Mouse (Mus musculus): ENCODE results near the gene She.

The She gene

DNA sequence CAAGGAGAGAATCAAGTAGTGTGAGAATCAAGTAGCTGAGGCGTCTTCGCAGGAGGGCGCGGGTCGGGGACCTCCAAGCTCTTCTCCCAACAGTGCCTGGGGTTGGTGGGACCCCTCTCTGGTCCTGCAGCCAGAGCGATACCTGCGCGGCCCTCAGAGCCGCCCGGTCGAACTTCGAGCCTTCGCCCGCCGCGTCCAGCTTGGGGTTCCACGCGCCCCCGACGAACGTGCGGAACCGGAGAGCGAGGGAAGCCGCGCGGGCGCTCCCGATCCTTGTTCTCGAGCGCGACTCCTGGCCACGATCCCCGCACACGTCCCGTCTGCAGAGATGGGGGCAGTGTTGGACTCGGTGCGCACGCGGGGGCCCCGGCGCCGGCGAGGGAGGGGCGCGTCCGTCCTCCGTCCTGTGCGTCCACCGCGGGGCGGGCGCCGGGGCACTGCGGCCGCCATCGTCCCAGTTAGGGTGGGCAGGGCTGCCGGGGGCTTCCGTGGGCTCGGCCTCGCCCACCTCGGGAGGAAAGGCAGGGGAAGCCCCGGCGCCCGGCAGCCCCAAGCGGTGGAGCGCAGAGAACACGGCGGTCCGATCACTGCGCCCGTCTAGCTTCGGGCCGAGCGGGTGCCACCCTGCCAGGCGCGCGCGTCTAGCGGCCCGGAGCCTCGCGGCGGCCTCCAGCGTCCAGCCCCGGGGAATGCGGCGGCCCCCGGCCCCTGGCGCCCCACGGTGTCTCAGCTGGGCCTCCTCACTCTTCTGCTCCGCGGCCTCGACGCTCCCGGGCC lies at the start of gene She:
TSS of gene She (plus strand) at position 556 of the 777 bp plus-strand sequence.
- ChIA-PET CTCF (interaction anchor here in 3 of 4 experiments (0.6 to 1.9 kb wide), 13 partner anchors 9 to 133 kb away, joined by 3 to 11 read pairs (median 3); no protein-coding TSS in a partner anchor), POLR2A (interaction anchor here in 3 of 4 experiments (0.7 to 5.1 kb wide), 25 partner anchors 9 to 615 kb away, joined by 3 to 56 read pairs (median 4); partner anchors contain the start of gene Ube2q1 (in 1 of the 3))

DNA sequence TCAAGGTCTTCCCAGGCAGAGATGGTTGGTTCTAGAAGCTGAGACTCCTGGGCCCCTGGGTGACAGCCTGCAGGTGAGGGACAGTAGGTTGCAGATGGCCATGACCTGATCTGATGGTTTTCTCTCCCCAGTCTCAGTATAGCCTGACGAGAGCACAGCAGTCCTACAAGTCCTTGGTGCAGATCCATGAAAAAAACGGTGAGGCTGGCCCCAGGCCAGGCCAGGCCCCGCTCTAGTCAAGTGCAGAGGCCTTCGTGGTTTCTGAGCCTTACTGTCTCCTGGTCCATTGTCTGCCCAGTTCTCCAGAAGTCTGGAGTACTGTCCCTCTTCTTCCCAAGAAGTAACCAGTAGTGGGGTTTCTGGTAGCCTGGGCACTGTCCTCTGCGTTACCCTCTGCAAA lies 49.5 kb upstream of the She start:
- CTCF ChIA-PET = interaction anchor here in 3 of 4 experiments (0.6 kb wide), 3 partner anchors 9 to 373 kb away, joined by 3 read pairs; no protein-coding TSS in a partner anchor
- POLR2A ChIA-PET = interaction anchor here in 3 of 4 experiments (1.1 to 1.5 kb wide), 3 partner anchors 25 to 42 kb away, joined by 3 read pairs; no protein-coding TSS in a partner anchor

DNA sequence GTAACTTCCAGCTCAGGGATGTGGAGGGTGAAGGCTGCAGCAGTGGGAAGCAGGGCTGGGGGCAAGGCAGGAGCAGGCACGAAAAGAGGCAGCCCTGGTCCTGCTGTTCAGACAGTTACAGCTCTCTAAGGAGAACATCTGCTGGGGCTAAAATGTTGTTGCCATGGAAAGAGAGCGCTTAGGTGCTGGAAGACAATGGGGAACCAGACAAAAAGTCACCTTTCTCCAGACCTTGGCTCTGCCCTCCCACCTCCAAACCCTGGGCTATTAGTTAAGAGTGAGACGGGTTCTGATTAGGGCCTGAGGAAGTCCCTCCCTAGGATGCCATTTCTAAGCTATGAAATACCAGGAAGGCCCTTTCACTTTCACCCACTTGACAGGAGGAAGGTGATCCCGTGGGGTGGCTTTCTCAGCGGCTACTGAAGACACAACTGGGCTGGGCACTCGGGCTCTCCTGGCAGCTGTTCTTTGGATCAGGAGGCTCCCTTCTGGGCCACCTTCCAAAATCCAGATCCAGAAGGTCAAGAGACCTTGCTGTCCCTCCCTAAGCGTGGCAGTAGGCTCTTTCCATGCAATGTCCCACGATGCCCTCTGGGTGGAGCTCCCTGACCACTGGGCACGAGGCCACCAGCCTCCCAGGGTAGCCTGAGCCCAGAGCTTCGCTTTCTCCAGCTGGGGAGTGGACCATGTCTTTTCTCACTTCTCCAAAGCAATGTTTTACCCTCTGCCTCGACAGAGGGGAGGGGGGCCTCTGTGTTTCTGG lies 46.0 kb upstream of the She start:
- ChIA-PET POLR2A (interaction anchor here (0.5 to 4.5 kb wide), 49 partner anchors 9 to 1346 kb away, joined by 3 to 41 read pairs (median 4); partner anchors contain the start of genes Ube2q1 (in 2 of the 4), Atp8b2 (in 1 of the 4), Kcnn3 (in 1 of the 4) and She (in 1 of the 4)), CTCF (interaction anchor here (0.5 to 2.3 kb wide), 48 partner anchors 8 to 439 kb away, joined by 3 to 15 read pairs (median 4); partner anchors contain the start of gene Ube2q1 (in 2 of the 4))

DNA sequence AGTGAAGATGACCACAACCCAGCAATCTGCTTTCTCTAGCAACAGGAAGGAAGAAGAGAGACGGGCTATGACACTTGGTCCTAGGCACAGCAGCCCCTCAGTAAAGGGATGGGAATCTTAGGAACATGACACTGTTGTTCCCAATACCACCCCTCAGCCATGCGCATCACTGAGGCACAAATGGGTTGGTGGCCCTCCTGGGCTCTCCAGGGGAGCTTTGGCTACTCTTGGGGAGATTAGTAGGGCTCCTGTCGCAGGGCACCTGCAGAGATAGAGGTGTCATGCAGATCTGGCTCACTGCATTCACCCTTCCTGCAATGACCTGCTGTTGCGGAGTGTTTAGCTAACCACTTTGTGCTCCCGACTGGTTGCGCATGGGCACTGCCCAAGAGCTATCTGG lies 44.9 kb upstream of the She start:
- POLR2A ChIA-PET = interaction anchor here in 3 of 4 experiments (0.6 to 4.5 kb wide), 18 partner anchors 10 to 446 kb away, joined by 3 to 41 read pairs (median 4); partner anchors contain the start of genes Kcnn3 (in 1 of the 3), She (in 1 of the 3) and Ube2q1 (in 1 of the 3)
- CTCF ChIA-PET = interaction anchor here (0.5 to 2.3 kb wide), 13 partner anchors 14 to 767 kb away, joined by 3 to 15 read pairs (median 5); no protein-coding TSS in a partner anchor

DNA sequence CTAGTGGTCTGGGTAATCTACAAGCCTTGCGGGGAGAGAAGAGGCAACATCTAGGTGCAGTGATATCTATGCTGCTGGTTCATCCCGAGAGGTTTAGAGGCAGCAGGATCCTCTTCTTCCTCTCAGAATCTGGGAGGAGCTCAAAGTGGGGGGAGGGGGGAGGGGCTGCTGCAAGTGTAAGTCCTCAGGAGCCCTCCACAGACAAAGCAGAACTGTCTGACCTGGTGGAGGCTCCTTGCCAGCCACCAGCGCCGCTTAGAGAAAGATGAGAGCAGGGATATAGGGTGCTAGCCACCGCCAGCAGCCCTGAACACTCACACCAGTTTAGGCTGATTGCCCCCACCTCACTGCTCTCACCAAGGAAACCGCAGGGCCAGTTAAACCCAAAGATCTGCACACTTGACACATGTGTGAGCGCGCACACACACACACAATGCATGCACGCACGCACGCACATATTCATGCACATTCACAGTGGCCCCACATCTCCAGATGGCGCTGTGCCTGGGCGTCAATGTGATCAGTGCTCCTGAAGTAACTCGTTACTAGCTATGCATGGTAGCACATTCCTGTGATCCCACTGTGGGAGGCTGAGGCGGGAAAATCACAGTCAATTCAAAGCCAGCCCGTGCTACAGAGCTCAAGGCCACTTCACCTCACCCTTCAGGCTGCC lies 42.4 kb upstream of the She start:
- ChIA-PET POLR2A (interaction anchor here (0.6 to 3.9 kb wide), 47 partner anchors 10 to 325 kb away, joined by 3 to 48 read pairs (median 4); partner anchors contain the start of genes Ube2q1 (in 3 of the 4), Hax1 (in 1 of the 4) and Il6ra (in 1 of the 4)), CTCF (interaction anchor here (0.6 to 1.6 kb wide), 24 partner anchors 10 to 1394 kb away, joined by 3 to 9 read pairs (median 4); partner anchors contain the start of gene Chrnb2 (in 1 of the 4))

DNA sequence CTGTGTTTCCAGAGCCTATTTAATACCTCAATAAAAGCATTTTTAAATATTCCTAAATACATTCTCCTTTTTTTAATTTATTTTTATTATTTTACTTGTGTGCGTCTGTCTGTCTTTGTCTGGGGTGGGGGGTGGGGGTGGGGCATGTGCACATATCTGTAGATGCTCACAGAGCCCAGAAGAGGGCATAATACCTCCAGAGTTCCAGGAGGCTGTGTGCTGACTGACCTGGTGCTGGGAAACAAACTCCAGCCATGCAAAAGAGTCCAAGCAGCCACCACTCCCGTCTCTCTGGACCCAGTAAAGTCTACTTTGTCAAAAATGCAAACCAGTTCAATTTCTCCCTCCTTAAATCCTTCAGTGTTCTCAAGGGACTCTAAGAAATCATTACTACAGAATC lies 36.6 kb upstream of the She start:
- CTCF ChIA-PET = interaction anchor here in 3 of 4 experiments (0.5 to 2.1 kb wide), 9 partner anchors 9 to 594 kb away, joined by 3 to 12 read pairs (median 4); no protein-coding TSS in a partner anchor
- POLR2A ChIA-PET = interaction anchor here in 2 of 4 experiments (0.7 to 2.1 kb wide), 4 partner anchors 10 to 13 kb away, joined by 3 to 7 read pairs (median 4); no protein-coding TSS in a partner anchor

DNA sequence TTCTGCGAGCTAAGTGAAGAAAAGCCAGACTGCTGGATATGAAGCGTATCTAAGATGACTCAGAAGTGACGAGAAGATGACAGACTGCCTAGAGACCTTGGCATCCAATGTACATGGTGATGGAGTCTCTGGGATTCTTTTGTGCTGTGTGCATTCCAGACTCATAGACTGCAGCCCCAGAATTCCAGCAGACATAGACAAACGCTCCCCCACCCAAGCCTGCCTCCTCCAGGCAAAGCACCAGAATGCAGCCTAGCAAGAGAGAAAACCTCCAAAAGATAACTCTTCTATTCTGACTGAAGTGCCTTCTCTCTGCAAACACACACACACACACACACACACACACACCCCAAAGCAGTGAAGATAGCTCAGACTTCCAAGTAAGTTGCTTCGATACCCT lies 35.4 kb upstream of the She start:
- ChIA-PET POLR2A (interaction anchor here in 3 of 4 experiments (0.6 to 1.4 kb wide), 7 partner anchors 10 to 117 kb away, joined by 3 to 4 read pairs (median 3); partner anchors contain the start of genes Il6ra (in 1 of the 3) and She (in 1 of the 3)), CTCF (interaction anchor here (0.6 to 2.1 kb wide), 8 partner anchors 10 to 1432 kb away, joined by 3 to 9 read pairs (median 4); no protein-coding TSS in a partner anchor)

DNA sequence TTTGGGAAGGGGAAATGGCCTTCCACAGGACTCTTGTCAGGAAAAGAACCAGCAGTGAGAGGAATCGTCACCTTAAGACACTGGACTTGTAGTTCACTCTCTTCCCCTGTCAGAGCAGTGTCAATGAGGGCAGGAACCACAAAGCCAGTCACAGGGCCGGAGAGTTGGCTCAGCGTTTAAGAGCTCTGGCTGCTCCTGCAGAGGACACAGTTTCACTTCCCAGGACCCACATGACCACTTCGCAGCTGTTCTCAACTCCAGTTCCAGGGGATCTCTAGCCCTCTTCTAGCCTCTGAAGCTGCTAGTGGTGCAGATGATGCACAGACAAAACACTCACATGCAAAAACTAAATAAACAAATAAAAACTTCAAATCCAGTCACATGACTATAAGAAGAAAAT lies 34.8 kb upstream of the She start:
- ChIA-PET CTCF (interaction anchor here in 3 of 4 experiments (0.6 to 2.1 kb wide), 6 partner anchors 9 to 1432 kb away, joined by 3 to 9 read pairs (median 5); no protein-coding TSS in a partner anchor), POLR2A (interaction anchor here in 2 of 4 experiments (0.9 to 1.4 kb wide), 6 partner anchors 9 to 55 kb away, joined by 3 to 4 read pairs (median 3); partner anchors contain the start of gene She (in 1 of the 2))

DNA sequence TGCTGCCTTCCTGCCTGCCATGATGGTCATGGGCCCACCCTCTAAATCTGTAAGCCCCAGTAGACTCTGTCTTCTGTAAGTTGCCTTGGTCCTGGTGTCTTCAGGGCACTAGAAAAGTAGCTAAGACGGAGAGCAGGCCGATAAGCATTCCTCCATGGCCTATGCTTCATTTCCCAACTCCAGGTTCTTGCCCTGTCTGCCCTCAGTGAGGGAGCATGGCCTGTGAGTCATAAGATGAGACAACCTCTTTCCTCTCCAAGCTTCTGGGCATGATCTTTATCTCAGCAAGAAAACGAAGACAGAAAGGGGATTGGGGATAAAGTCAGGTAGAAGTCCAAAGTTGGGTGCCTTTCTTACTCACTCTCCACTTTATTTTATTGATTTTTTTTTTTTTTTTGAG lies 32.7 kb upstream of the She start:
- ChIA-PET CTCF (interaction anchor here (0.6 to 1.2 kb wide), 4 partner anchors 10 to 1254 kb away, joined by 3 to 6 read pairs (median 4); no protein-coding TSS in a partner anchor), POLR2A (interaction anchor here in 3 of 4 experiments (0.6 to 6.3 kb wide), 22 partner anchors 9 to 307 kb away, joined by 3 to 48 read pairs (median 5); partner anchors contain the start of gene She (in 1 of the 3))

DNA sequence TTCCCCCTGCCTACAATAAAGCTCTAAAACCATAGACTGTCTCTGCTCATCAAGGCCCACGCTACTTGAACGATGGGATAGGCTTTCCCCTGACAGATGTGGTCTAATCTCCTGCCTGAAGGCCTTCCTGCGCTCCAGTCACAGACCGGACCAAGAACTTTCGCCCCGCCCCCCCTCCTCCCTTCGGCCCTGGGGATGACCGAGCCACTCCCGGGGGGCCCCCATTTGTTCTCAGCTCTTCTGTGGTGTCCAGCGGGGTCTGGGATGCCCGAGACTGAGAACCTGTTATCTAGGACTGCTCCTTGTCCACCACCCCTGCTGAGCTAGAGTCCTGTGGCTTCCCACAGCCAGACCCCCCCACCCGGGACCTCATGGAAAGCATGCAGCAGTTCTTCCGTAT lies 31.7 kb upstream of the She start:
- CTCF ChIA-PET = interaction anchor here in 3 of 4 experiments (0.7 to 2.0 kb wide), 6 partner anchors 11 to 165 kb away, joined by 3 to 6 read pairs (median 4); partner anchors contain the start of gene She (in 1 of the 3)
- POLR2A ChIA-PET = interaction anchor here (0.5 to 6.3 kb wide), 60 partner anchors 8 to 714 kb away, joined by 3 to 48 read pairs (median 4); partner anchors contain the start of genes Hax1 (in 2 of the 4), She (in 2 of the 4) and Ube2q1 (in 1 of the 4)

DNA sequence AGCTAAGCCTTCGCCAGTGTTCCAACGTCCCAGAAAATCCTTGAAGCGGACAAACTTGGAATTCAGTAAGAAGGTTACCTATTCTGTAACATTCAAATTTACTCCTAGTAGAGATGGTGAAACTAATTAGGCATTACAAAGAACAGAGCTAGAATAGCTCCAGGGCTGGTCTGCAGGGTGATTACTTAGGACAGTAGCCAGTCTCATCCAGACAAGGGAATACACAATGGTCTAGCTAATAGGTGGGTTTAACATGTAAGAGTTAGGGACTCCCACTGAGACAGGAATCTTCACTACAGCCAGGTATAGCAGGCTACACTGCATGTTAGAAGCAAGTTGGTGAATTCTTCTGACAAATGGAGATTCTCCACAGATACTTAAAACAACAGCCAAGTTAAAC lies 31.1 kb upstream of the She start:
- CTCF ChIA-PET = interaction anchor here in 3 of 4 experiments (0.6 to 2.0 kb wide), 6 partner anchors 11 to 330 kb away, joined by 3 to 6 read pairs (median 4); partner anchors contain the start of gene She (in 1 of the 3)
- POLR2A ChIA-PET = interaction anchor here (0.6 to 6.3 kb wide), 61 partner anchors 8 to 713 kb away, joined by 3 to 48 read pairs (median 4); partner anchors contain the start of genes Hax1 (in 2 of the 4), She (in 2 of the 4) and Ube2q1 (in 1 of the 4)

DNA sequence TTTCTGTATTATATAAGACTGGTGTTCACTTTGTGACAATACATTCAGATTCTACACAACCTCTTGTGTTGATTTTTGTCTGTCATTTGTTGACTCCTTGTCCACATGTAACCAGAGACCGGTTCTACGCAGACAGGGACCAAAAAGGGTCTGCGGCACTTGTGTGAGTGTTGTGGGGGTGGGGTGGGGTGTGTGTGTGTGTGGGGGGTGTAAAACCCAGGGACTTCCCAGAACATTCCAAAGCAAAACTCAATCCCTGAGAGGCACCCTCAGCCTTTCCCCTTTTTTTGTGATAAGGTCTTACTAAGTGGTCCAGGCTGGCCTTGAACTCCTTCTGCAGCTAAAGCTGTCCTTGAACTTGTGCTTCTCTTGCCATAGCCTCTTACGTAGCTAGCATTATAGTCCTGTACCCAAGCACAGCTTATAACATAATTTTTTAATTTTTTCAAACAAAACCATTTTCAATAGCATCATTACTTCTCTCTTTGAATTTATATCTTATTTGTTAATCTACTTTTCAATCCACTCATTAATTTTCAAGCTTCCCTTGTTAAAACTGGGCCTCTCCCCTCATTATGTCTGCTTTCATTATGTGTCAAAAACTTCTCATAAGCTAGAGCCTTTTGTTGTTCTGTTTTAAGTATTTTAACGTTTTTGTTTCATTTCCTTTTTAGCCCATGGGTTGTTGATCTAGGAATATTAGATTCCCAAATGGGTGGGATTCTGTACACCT lies 30.2 kb upstream of the She start:
- ChIA-PET CTCF (interaction anchor here in 1 of 4 experiments (0.9 to 3.0 kb wide), 6 partner anchors 16 to 346 kb away, joined by 3 to 7 read pairs (median 5); partner anchors contain the start of genes Pmvk and She), POLR2A (interaction anchor here in 3 of 4 experiments (0.6 to 6.3 kb wide), 51 partner anchors 8 to 712 kb away, joined by 3 to 48 read pairs (median 4); partner anchors contain the start of genes Hax1 (in 1 of the 3) and Ube2q1 (in 1 of the 3))

DNA sequence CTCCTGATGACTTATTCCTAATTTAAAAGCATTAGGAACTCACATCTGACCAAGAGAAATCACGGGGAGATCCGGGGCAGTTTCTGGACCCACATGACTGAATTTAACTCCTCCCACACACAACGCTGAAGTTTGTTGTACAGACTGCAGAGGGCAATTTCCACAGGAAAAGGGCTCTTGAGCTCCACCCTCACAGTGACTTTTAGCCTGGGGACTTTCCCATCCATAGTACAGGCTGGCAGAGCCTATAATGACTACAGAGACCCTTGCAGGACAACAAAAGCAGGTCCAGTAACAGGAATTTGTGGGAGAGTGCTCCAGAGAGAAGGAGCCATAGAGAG lies 29.7 kb upstream of the She start:
- CTCF ChIA-PET = interaction anchor here in 3 of 4 experiments (0.6 to 3.0 kb wide), 7 partner anchors 16 to 347 kb away, joined by 3 to 7 read pairs (median 4); partner anchors contain the start of gene Pmvk (in 1 of the 3)
- POLR2A ChIA-PET = interaction anchor here (0.5 to 6.3 kb wide), 36 partner anchors 9 to 653 kb away, joined by 3 to 48 read pairs (median 4); partner anchors contain the start of gene Il6ra (in 1 of the 4)

DNA sequence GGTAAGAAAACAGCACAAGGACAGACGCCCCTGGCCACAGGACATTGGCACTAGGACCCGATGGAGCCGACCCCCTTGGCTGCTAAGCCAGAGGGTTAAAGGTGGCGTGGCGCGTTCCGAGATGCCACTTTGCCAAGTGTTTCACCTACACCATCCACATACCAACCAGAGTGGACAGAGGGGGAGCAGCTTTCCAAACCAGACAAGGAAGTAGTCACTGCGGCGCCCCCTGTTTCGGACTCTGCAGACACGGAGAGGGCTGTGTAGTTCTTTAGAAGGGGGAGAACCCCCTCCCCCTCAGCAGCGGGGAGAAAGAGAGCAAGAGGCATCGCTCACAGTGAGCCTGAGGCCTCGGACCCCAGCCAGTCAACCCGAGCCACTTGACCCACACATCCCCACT lies 28.3 kb upstream of the She start:
- ChIA-PET POLR2A (interaction anchor here (0.5 to 6.5 kb wide), 27 partner anchors 9 to 626 kb away, joined by 3 to 48 read pairs (median 4); partner anchors contain the start of genes Il6ra (in 1 of the 4) and She (in 1 of the 4)), CTCF (interaction anchor here (0.6 to 3.0 kb wide), 8 partner anchors 10 to 840 kb away, joined by 3 to 7 read pairs (median 3); no protein-coding TSS in a partner anchor)

DNA sequence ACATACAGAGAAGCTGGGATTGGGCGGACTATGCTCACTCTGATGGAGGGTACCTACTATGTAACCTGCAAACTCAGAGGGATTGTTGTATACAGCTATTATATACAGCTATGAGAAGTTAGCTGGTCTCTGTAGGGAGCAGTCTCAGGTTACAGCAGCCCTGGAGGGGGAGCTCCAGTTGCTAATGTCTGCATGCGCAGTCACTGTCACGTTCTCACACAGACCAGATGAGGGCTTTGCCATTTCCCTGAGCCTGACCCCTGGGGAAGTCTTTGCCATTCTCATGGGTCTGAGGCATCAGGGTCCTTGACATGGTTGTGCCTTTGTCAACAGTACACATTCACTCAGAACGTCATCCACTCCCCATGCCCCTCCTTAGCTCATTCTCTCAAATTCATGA lies 26.0 kb upstream of the She start:
- ChIA-PET POLR2A (interaction anchor here (0.5 to 6.5 kb wide), 25 partner anchors 9 to 1174 kb away, joined by 3 to 40 read pairs (median 4); partner anchors contain the start of gene Ube2q1 (in 1 of the 4)), CTCF (interaction anchor here (0.5 to 5.7 kb wide), 26 partner anchors 8 to 736 kb away, joined by 3 to 62 read pairs (median 3); no protein-coding TSS in a partner anchor)

Measured in embryonic stem cell, embryonic (primary cell).